Mouse (Mus musculus) hindbrain, postnatal 0 days (tissue): Measurements from ENCODE around the gene Slc25a10. TPM values are rescaled to one million over a fixed set of nuclear protein-coding genes. Genes with fewer than 3 reads are reported as not detected.

Experiments used
- ATAC-seq: fragments of 200-750 bp; cut with Nextera tagmentation; 2 replicates; pipeline ENCODE4 v1.8.0; 2017; ENCODE audit warnings: mild to moderate bottlenecking, moderate TSS enrichment, moderate library complexity
- DNase-seq: peaks from one replicate; pipeline ENCODE4 v3.0.0-alpha.2; 2015; ENCODE audit warnings: low spot score
- H3K27ac ChIP-seq: fragments of 300-500 bp; sonication (generic); 2 replicates; pipeline ENCODE4 v1.5.1; 2014; ENCODE audit warnings: mild to moderate bottlenecking
- H3K27me3 ChIP-seq: fragments of 300-500 bp; sonication (generic); 2 replicates; pipeline ENCODE4 v1.6.1; 2014; ENCODE audit warnings: low read length, mixed read lengths; ENCODE audit not compliant: insufficient read depth
- H3K36me3 ChIP-seq: fragments of 300-500 bp; sonication (generic); 2 replicates; pipeline ENCODE4 v1.6.1; 2014; ENCODE audit warnings: low read length, mixed read lengths; ENCODE audit not compliant: insufficient read depth
- H3K4me1 ChIP-seq: fragments of 300-500 bp; sonication (generic); 2 replicates; pipeline ENCODE4 v1.6.1; 2014; ENCODE audit warnings: antibody characterized with exemption, low read length, mixed read lengths; ENCODE audit not compliant: insufficient read depth
- H3K4me2 ChIP-seq: fragments of 300-500 bp; sonication (generic); 2 replicates; pipeline ENCODE4 v1.6.1; 2014; ENCODE audit warnings: low read depth, mild to moderate bottlenecking, low read length, moderate library complexity, mixed read lengths
- H3K4me3 ChIP-seq: fragments of 300-500 bp; sonication (generic); 2 replicates; pipeline ENCODE4 v1.5.1; 2014; ENCODE audit warnings: low read length
- H3K9ac ChIP-seq: fragments of 300-500 bp; sonication (generic); replicated peaks from 2 replicates; pipeline ENCODE4 v1.6.1; 2014; ENCODE audit warnings: mild to moderate bottlenecking, low read length, moderate library complexity, mixed read lengths
- H3K9me3 ChIP-seq: fragments of 300-500 bp; sonication (generic); 2 replicates; pipeline ENCODE4 v1.6.1; 2016; ENCODE audit warnings: low read length, mixed read lengths
- CTCF ChIP-seq: IDR thresholded peaks from 2 replicates; pipeline ENCODE4 v1.5.1; 2016; ENCODE audit warnings: antibody characterized with exemption, control low read depth, low read depth
- WGBS: fragments of 180-500 bp; shearing (Covaris S2); extraction: QIAGEN DNeasy Blood & Tissue Kit; methylation state at CpG from one replicate; pipeline ENCODE4 v1.1.7; 2014; 5-methylcytosine and 5-hydroxymethylcytosine counted together
- polyA plus RNA-seq: library from polyadenylated mRNA; unstranded; fragments of >200 nt; fragmentation: Nextera tagmentation; extraction: Ambion mirVana; gene quantifications from 2 replicates; pipeline ENCODE4 v1.2.1, GENCODE M21; 2015
- total RNA-seq: library from RNA; depleted of rRNA; stranded (reverse); fragments of >200 nt; gene quantifications from 2 replicates; pipeline ENCODE4 v1.2.3, GENCODE M21; 2014

Slc25a10 gene
- total and polyA plus RNA-seq, 2 experiments from 2014 or later = 28.8 to 52.5 TPM

DNA sequence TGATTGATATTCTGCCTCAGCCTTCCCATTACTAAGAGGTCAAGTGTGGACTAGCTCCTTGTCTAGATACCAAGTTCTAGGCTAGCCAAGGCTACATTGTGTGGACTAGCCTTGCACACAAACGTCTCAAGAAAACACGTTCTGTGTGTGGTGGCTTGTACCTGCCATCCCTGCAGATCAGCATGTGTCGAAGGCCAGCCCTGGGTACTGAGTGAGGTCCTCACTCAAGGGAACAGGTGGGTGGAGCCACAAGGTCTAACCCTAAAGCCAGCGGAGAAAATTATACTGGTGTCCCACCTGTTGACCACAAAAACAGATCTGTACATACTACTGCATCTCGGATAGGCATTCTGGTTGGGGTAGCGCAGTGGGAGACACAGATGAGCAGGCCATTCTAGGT lies 8.3 kb downstream of the Slc25a10 start:
- Histone ChIP-seq H3K4me2 (no peak overlapping the region), H3K36me3 (peaks cover 34% of the 10 kb centered on the region), H3K9ac (no peak overlapping the region), H3K4me3 (no peak overlapping the region), H3K27ac (no peak overlapping the region), H3K4me1 (no peaks in the 10 kb centered on the region), H3K9me3 (no peaks in the 10 kb centered on the region), H3K27me3 (no peaks in the 10 kb centered on the region)
- ATAC-seq = no peak
- no peak for TF ChIP-seq CTCF
- no peak for DNase-seq
- WGBS = 88% methylated on average over 6 of the region's 6 CpGs

DNA sequence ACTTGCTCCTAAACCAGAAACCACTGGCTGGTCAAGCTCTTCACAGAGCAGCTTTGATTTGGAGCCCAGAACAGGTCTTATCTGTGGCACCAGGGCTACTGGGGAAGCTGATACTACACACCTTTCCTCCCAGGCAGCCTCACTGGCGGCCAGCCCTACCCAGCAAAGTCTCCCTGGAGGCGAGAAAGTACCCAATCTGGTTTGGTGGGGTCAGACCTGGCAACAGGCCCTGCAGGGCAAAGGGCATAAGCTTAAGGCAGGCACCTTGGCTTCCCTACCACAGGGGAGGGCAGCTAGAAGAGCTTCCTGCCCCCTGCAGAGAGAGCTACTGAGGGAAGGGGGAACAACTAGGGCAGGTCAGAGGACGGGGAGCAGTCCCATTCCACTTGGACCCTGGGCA lies 8.7 kb downstream of the Slc25a10 start:
- Histone ChIP-seq H3K9me3 (no peaks in the 10 kb centered on the region), H3K4me3 (no peak overlapping the region), H3K4me1 (no peaks in the 10 kb centered on the region), H3K9ac (no peak overlapping the region), H3K27ac (no peak overlapping the region), H3K4me2 (no peak overlapping the region), H3K36me3 (peaks cover 29% of the 10 kb centered on the region), H3K27me3 (no peaks in the 10 kb centered on the region)
- 33% methylated on average over 3 of the region's 3 CpGs for WGBS
- no peak for TF ChIP-seq CTCF
- DNase-seq (no peak), ATAC-seq (no peak)

DNA sequence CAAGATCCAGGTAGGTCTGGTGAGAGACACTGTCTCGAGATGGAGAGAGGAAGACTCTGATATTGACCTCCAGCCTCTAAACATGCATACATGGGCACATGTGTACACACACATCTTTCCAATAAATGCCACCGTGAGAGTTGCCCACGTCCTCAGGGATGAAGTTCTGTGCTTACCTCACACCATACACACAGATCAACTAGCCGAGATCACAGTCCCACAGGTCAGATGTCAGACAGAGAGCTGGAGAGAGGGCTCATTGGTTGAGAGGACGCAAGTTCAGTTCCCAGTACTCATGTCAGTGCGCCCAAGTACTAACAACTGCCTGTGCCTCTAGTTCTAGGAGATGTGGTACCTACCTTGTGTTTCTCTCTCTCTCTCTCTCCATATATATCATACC lies 9.4 kb downstream of the Slc25a10 start:
- no peak for DNase-seq
- no peak for ATAC-seq
- peaks cover 22% of the 10 kb centered on the region for H3K36me3 ChIP-seq
- no peak overlapping the region for H3K4me2 ChIP-seq
- H3K4me1 ChIP-seq = no peaks in the 10 kb centered on the region
- H3K9me3 ChIP-seq = no peaks in the 10 kb centered on the region
- no peak overlapping the region for H3K9ac ChIP-seq
- no peaks in the 10 kb centered on the region for H3K27me3 ChIP-seq
- no peak overlapping the region for H3K27ac ChIP-seq
- no peak for TF ChIP-seq CTCF
- H3K4me3 ChIP-seq = no peak overlapping the region
- 63% methylated on average over 6 of the region's 6 CpGs for WGBS

DNA sequence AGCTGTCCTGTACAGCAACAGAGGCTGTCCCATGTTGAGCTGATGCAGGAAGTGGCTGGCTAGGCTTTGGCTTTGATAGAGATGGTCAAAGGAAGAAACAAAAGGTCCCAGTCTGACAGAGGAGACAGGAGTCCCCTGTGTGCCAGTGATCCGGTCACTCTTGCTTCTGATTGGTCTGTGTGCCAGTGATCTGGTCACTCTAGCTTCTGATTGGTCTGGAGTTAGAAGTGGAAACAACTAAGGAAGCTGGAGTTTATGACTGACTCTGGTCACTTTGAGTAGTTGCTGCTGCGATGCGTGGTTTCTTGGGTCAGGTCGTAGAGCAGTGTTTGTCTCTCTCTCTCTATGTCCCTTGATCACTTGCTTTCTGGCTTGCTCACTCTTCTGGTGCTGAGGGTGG lies 10.1 kb downstream of the Slc25a10 start:
- no peak for TF ChIP-seq CTCF
- H3K4me3 ChIP-seq = no peak overlapping the region
- no peak overlapping the region for H3K9ac ChIP-seq
- no peak overlapping the region for H3K27ac ChIP-seq
- no peak overlapping the region for H3K4me2 ChIP-seq
- ATAC-seq (no peak), DNase-seq (no peak)
- no peaks in the 10 kb centered on the region for H3K27me3 ChIP-seq
- no peaks in the 10 kb centered on the region for H3K4me1 ChIP-seq
- 95% methylated on average over 4 of the region's 4 CpGs for WGBS
- H3K9me3 ChIP-seq = no peaks in the 10 kb centered on the region
- peaks cover 17% of the 10 kb centered on the region for H3K36me3 ChIP-seq

DNA sequence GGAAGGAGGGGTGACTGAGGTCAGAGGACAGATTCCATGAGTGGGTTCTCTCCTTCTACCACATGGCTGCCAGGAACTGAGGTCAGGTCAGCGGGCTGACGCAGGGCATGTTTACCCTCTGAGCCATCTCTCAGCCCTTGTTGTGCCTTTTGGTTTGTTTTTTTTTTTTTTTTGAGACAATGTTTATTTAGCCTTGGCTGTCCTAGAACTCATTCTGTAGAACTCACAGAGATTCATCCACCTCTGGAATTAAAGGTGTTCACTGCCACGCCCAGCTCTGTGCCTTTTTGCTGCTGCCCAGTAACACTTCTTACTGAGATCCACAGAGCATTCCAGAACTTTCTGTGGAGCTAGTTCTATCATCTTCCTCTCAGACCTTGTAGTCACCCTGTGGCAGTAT lies 14.0 kb downstream of the Slc25a10 start:
- TF ChIP-seq CTCF = no peak
- WGBS = 89% methylated on average over 3 of the region's 3 CpGs

DNA sequence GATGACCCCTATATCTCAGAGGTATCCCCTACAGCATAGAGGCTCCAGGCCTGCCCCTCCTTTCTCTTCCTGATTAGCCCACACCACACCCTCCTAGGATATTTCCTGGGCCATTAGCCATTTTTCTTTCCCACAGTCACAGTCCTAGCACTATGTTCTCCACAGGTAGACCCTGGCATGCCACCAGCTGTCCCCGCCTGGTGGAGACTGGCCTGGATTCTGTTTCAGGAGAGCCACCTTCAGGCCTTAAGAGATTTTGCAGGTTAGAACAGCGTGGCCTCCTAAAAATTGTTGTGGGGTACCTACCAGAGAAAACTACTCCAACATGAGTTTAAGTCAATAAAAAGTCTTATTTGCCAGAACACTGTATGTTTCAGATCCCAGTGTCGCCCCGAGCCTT lies 15.3 kb downstream of the Slc25a10 start:
- peak; percentile 27 for DNase-seq
- H3K9me3 ChIP-seq = no peaks in the 10 kb centered on the region
- peak; percentile 58 for TF ChIP-seq CTCF
- WGBS = 54% methylated on average over 4 of the region's 4 CpGs
- H3K36me3 ChIP-seq = no peaks in the 10 kb centered on the region
- no peaks in the 10 kb centered on the region for H3K27me3 ChIP-seq
- H3K4me3 ChIP-seq = no peak overlapping the region
- H3K27ac ChIP-seq = no peak overlapping the region
- H3K4me2 ChIP-seq = no peak overlapping the region
- no peak overlapping the region for H3K9ac ChIP-seq
- H3K4me1 ChIP-seq = no peaks in the 10 kb centered on the region
- no peak for ATAC-seq

More for the DNA sequence above, 14.0 kb downstream of the Slc25a10 start:
- ATAC-seq (no peak), DNase-seq (no peak)
- Histone ChIP-seq H3K9me3 (no peaks in the 10 kb centered on the region), H3K27ac (no peak overlapping the region), H3K4me3 (no peak overlapping the region), H3K4me2 (no peak overlapping the region), H3K27me3 (no peaks in the 10 kb centered on the region), H3K4me1 (no peaks in the 10 kb centered on the region), H3K36me3 (no peaks in the 10 kb centered on the region), H3K9ac (no peak overlapping the region)

DNA sequence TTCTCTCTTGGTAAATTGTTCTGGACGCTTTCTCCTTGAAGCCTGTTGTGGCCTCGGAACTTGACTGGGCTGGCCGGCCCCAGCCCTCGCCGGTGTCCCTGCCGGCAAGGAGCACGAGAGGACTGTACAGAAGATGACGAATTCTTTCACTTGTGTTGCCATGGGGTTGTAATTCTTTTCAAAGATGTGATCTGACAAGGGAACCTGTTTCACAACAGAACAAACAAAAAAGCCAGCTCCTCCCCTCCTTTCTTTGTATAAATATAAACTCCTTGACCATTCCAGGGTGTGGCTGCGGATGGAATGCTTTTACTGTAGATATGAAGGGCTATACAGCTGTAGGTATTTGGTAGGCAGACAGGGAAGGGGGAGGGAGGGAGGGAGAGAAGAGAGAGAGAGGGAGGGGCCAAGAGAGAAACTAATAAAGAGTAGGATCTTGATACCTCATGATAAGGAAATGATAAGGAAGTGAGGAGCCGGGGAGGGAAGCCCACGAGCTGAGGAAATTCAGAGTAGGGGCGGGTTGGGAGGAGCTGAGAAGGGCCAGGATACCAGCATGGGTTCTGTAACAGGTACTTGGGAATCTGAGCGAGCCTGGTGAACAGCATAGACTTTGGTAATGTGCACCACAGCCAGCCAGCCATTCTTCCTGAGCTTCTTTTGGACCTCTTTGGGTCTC lies 16.1 kb downstream of the Slc25a10 start:
- H3K9ac ChIP-seq = no peak overlapping the region
- H3K4me1 ChIP-seq = no peaks in the 10 kb centered on the region
- ATAC-seq = no peak
- H3K27ac ChIP-seq = no peak overlapping the region
- no peak for TF ChIP-seq CTCF
- H3K36me3 ChIP-seq = no peaks in the 10 kb centered on the region
- no peaks in the 10 kb centered on the region for H3K27me3 ChIP-seq
- H3K4me2 ChIP-seq = no peak overlapping the region
- DNase-seq = no peak
- no peak overlapping the region for H3K4me3 ChIP-seq
- WGBS = 75% methylated on average over 13 of the region's 13 CpGs
- H3K9me3 ChIP-seq = no peaks in the 10 kb centered on the region
